ENCODE assay signal across 29 mouse cellular contexts in the genomic region with DNA sequence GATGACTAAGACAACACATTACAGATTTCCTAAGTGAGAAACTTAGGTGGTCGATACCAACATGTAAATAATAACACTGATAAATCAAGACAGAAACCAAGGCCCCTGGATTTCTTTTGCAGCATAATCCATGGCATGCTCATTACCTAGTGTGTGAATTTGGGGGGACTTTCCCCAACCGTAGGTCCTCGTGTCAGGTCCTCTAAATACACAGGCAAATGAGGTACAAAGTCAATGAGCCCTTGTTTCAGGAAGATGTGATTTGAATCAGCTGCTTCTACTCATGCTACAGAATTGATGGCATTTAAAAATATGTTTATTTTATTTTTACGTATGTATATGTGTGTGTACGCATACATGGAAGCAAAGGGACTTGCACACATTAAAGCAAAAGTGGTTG.
"Had no signal": no experiment of that assay in that cellular context is flagged by ENCODE, and none has a peak within 500 bp of the region (broad histone marks: within the 10 kb centered on the region; RNA-seq: fewer than 3 reads in every experiment).

No protein-coding gene starts in this region.

- DNase-seq: left cerebral cortex, postnatal 4 days; liver; liver, embryonic 13.5 days; liver, postnatal 0 days; lung, adult 18-20 months; lung, adult 2 months; lung, embryonic 14.5 days; lung, postnatal 10 days; lung, postnatal 14 days; lung, postnatal 36 days; lung, postnatal 4 days; midbrain, embryonic 14.5 days had no signal

- H3K4me2 ChIP-seq: limb, embryonic 12.5 days; limb, embryonic 13.5 days; limb, embryonic 15.5 days; liver, embryonic 11.5 days; liver, embryonic 12.5 days; liver, embryonic 13.5 days; liver, embryonic 15.5 days; lung, embryonic 14.5 days; lung, embryonic 15.5 days; midbrain, embryonic 11.5 days; midbrain, embryonic 12.5 days; midbrain, embryonic 13.5 days; midbrain, embryonic 15.5 days had no signal

- H3K9ac ChIP-seq: limb, embryonic 12.5 days; limb, embryonic 13.5 days; limb, embryonic 15.5 days; liver, embryonic 12.5 days; liver, embryonic 13.5 days; liver, embryonic 14.5 days; liver, embryonic 15.5 days; liver, postnatal 0 days; lung, embryonic 14.5 days; lung, embryonic 15.5 days; midbrain, embryonic 12.5 days; midbrain, embryonic 13.5 days; midbrain, embryonic 15.5 days had no signal

- H3K36me3 ChIP-seq: limb, embryonic 10.5 days; limb, embryonic 12.5 days; limb, embryonic 13.5 days; limb, embryonic 15.5 days; lung, embryonic 15.5 days; midbrain, embryonic 12.5 days; midbrain, embryonic 13.5 days; midbrain, embryonic 15.5 days had no signal

- H3K4me3 ChIP-seq: left cerebral cortex, adult 2 months; limb, embryonic 10.5 days; limb, embryonic 12.5 days; limb, embryonic 13.5 days; limb, embryonic 15.5 days; liver, embryonic 12.5 days; liver, embryonic 13.5 days; liver, embryonic 15.5 days; lung, embryonic 15.5 days; megakaryocyte, embryonic 14.5 days; midbrain, embryonic 12.5 days; midbrain, embryonic 13.5 days; midbrain, embryonic 15.5 days; myocyte had no signal

- H3K9me3 ChIP-seq: limb, embryonic 10.5 days; limb, embryonic 12.5 days; limb, embryonic 13.5 days; limb, embryonic 15.5 days; liver, embryonic 12.5 days; liver, embryonic 13.5 days; liver, embryonic 15.5 days; lung, embryonic 15.5 days; megakaryocyte, embryonic 14.5 days; midbrain, embryonic 12.5 days; midbrain, embryonic 13.5 days; midbrain, embryonic 15.5 days had no signal

- H3K4me1 ChIP-seq: limb, embryonic 10.5 days; limb, embryonic 12.5 days; midbrain, embryonic 12.5 days; midbrain, embryonic 13.5 days; midbrain, embryonic 15.5 days had no signal

- H3K27me3 ChIP-seq: limb, embryonic 12.5 days; limb, embryonic 13.5 days; limb, embryonic 15.5 days; liver, embryonic 12.5 days; liver, embryonic 13.5 days; liver, embryonic 15.5 days; lung, embryonic 15.5 days; megakaryocyte, embryonic 14.5 days; midbrain, embryonic 12.5 days; midbrain, embryonic 13.5 days; midbrain, embryonic 15.5 days had no signal

- H3K27ac ChIP-seq: left cerebral cortex, adult 2 months; limb, embryonic 10.5 days; limb, embryonic 12.5 days; limb, embryonic 13.5 days; limb, embryonic 15.5 days; liver, embryonic 14.5 days; liver, embryonic 15.5 days; lung, embryonic 15.5 days; macrophage; midbrain, embryonic 12.5 days; midbrain, embryonic 13.5 days; midbrain, embryonic 15.5 days had no signal
